ENCODE assay signal across 8 mouse cellular contexts in genomic region chr5:88721565-88722212, GRCm38 (mm10). TPM values are rescaled to one million over a fixed set of nuclear protein-coding genes. Genes with fewer than 3 reads are reported as not detected.
DNase-seq lines count a peak whose midpoint lies in the region; ATAC-seq and TF ChIP-seq lines count a peak whose summit lies in the region.

No protein-coding gene starts in this region.

- H3K36me3 ChIP-seq in heart, embryonic 10.5 days = peaks cover 6% of the 10 kb centered on the region; the same call in 1 of the 2 replicates
- H3K36me3 ChIP-seq in neural tube, embryonic 13.5 days = no peaks in the 10 kb centered on the region
- H3K36me3 ChIP-seq in thymus, adult 2 months (ENCODE audit: control insufficient read depth, insufficient read depth, low read length) = no peaks in the 10 kb centered on the region

- H3K4me3 ChIP-seq in heart, embryonic 10.5 days = peak overlapping the region; percentile 95
- peak overlapping the region; percentile 98 for H3K4me3 ChIP-seq in lung, adult 2 months (replicated peaks; ENCODE audit: extremely low read depth, low read depth, low read length)
- H3K4me3 ChIP-seq in neural tube, embryonic 13.5 days = peak overlapping the region; percentile 98
- peak overlapping the region; percentile 99 for H3K4me3 ChIP-seq in thymus, adult 2 months (ENCODE audit: control insufficient read depth, insufficient read depth, low read length)

- H3K9me3 ChIP-seq in heart, embryonic 10.5 days = no peaks in the 10 kb centered on the region
- no peaks in the 10 kb centered on the region for H3K9me3 ChIP-seq in neural tube, embryonic 13.5 days

- WGBS in heart, embryonic 10.5 days = under 1% methylated on average over 31 of the region's 31 CpGs
- WGBS in lung, adult 2 months = 2% methylated on average over 31 of the region's 31 CpGs
- 1% methylated on average over 31 of the region's 31 CpGs for WGBS in neural tube, embryonic 13.5 days
- WGBS in thymus, adult 2 months = 7% methylated on average over 31 of the region's 31 CpGs

- no peak for TF ChIP-seq CTCF in lung, adult 2 months (IDR thresholded peaks at IDR 0.05; ENCODE audit: insufficient read depth, low read length)
- TF ChIP-seq CTCF in thymus, adult 2 months (IDR thresholded peaks at IDR 0.05; ENCODE audit: borderline replicate concordance, control insufficient read depth, extremely low read depth, insufficient read depth, low read length, poor library complexity) = no peak

- peak; percentile 28 for ATAC-seq in neural tube, embryonic 13.5 days (ENCODE audit: low read depth)

- no peak for TF ChIP-seq POLR2A in lung, adult 2 months (IDR thresholded peaks at IDR 0.05; ENCODE audit: borderline replicate concordance, extremely low read depth, low read depth, low read length)
- TF ChIP-seq POLR2A in thymus, adult 2 months (IDR thresholded peaks at IDR 0.05; ENCODE audit: control insufficient read depth, extremely low read depth, insufficient read depth, low read length, poor library complexity) = no peak

- peaks cover 33% of the 10 kb centered on the region for H3K4me1 ChIP-seq in heart, embryonic 10.5 days
- H3K4me1 ChIP-seq in lung, adult 2 months (ENCODE audit: control insufficient read depth, insufficient read depth, low read length) = peaks cover 15% of the 10 kb centered on the region
- peaks cover 39% of the 10 kb centered on the region for H3K4me1 ChIP-seq in neural tube, embryonic 13.5 days (replicated peaks)
- peaks cover 15% of the 10 kb centered on the region for H3K4me1 ChIP-seq in thymus, adult 2 months (replicated peaks; ENCODE audit: control insufficient read depth, insufficient read depth, low read length)

- H3K27me3 ChIP-seq in heart, embryonic 10.5 days (ENCODE audit: insufficient read depth, poor library complexity, severe bottlenecking) = no peaks in the 10 kb centered on the region
- H3K27me3 ChIP-seq in neural tube, embryonic 13.5 days = no peaks in the 10 kb centered on the region
- H3K27me3 ChIP-seq in thymus, adult 2 months (ENCODE audit: control insufficient read depth, insufficient read depth, low read length) = no peaks in the 10 kb centered on the region

- peak; percentile 12 for DNase-seq in ovary, adult 18-20 months (ENCODE audit: low spot score)
- no peak for DNase-seq in ovary, postnatal 14 days (ENCODE audit: low spot score)
- peak; percentile 59 to 65 for DNase-seq in cerebellum, postnatal 25 days
- peak; percentile 79 for DNase-seq in heart, embryonic 10.5 days (ENCODE audit: low spot score)
- peak; percentile 39 for DNase-seq in kidney, adult 9 months
- DNase-seq in lung, adult 2 months = peak; percentile 56
- DNase-seq in thymus, adult 2 months = peak; percentile 20

- H3K4me2 ChIP-seq in neural tube, embryonic 13.5 days = peak overlapping the region; percentile 95

- H3K9ac ChIP-seq in neural tube, embryonic 13.5 days = peak overlapping the region; percentile 99

- peak overlapping the region; percentile 97 for H3K27ac ChIP-seq in heart, embryonic 10.5 days
- H3K27ac ChIP-seq in neural tube, embryonic 13.5 days (replicated peaks) = peak overlapping the region; percentile 95
- no peak overlapping the region for H3K27ac ChIP-seq in thymus, adult 2 months (ENCODE audit: control insufficient read depth, insufficient read depth, low read length)

RNA-seq across cellular contexts. Expression of gene Mob1b, which starts 1.0 kb away (rescaled TPM):
- 22.3 and 28.8 TPM in 2 replicates for polyA plus RNA-seq in heart, embryonic 10.5 days (2016; fragmentation: Nextera tagmentation; extraction: Ambion mirVana)
- polyA plus RNA-seq in lung, adult 2 months (2012; rRNA removed) = 3.2 and 7.1 TPM in 2 replicates
- polyA plus RNA-seq in neural tube, embryonic 13.5 days (2015; fragmentation: Nextera tagmentation; extraction: Ambion mirVana) = 9.8 and 13.2 TPM in 2 replicates
- 3.8 and 4.9 TPM in 2 replicates for polyA plus RNA-seq in thymus, adult 2 months (2012; rRNA removed)

RNA-seq across cellular contexts. Expression of gene Dck, which starts 43.1 kb away (rescaled TPM):
- polyA plus RNA-seq in heart, embryonic 10.5 days (2016; fragmentation: Nextera tagmentation; extraction: Ambion mirVana) = 52.1 and 56.5 TPM in 2 replicates
- polyA plus RNA-seq in lung, adult 2 months (2012; rRNA removed) = 2.1 and 3.3 TPM in 2 replicates
- polyA plus RNA-seq in neural tube, embryonic 13.5 days (2015; fragmentation: Nextera tagmentation; extraction: Ambion mirVana) = 60.7 and 72.3 TPM in 2 replicates
- polyA plus RNA-seq in thymus, adult 2 months (2012; rRNA removed) = 58.2 and 75.9 TPM in 2 replicates

RNA-seq across cellular contexts. Expression of gene Grsf1, which starts 45.7 kb away (rescaled TPM):
- 71.0 and 71.1 TPM in 2 replicates for polyA plus RNA-seq in heart, embryonic 10.5 days (2016; fragmentation: Nextera tagmentation; extraction: Ambion mirVana)
- polyA plus RNA-seq in lung, adult 2 months (2012; rRNA removed) = 20.1 and 23.5 TPM in 2 replicates
- 70.3 and 76.2 TPM in 2 replicates for polyA plus RNA-seq in neural tube, embryonic 13.5 days (2015; fragmentation: Nextera tagmentation; extraction: Ambion mirVana)
- 27.3 and 42.0 TPM in 2 replicates for polyA plus RNA-seq in thymus, adult 2 months (2012; rRNA removed)

Comparison
In these comparisons a context has a peak if more than half of its experiments do, and no peak if none do; other contexts are left out.
1. RNA of gene Dck, which starts 43.1 kb away (polyA plus RNA-seq): 60.7 to 72.3 TPM in neural tube, embryonic 13.5 days, 58.2 to 75.9 TPM in thymus, adult 2 months and 52.1 to 56.5 TPM in heart, embryonic 10.5 days; 2.1 to 3.3 TPM in lung, adult 2 months; every median in the first group is over 10 times any median in the second.
2. Peak in every context shown above with its lines, with median percentiles within 50 percentile points of each other: H3K4me3 ChIP-seq.